Mouse (Mus musculus): ENCODE measurements around the gene Cadps. TPM values are rescaled to one million over a fixed set of nuclear protein-coding genes. Genes with fewer than 3 reads are reported as not detected.

Cadps gene
- polyA plus RNA-seq, 1 experiment from 2014 or later = 5.0 TPM

DNA sequence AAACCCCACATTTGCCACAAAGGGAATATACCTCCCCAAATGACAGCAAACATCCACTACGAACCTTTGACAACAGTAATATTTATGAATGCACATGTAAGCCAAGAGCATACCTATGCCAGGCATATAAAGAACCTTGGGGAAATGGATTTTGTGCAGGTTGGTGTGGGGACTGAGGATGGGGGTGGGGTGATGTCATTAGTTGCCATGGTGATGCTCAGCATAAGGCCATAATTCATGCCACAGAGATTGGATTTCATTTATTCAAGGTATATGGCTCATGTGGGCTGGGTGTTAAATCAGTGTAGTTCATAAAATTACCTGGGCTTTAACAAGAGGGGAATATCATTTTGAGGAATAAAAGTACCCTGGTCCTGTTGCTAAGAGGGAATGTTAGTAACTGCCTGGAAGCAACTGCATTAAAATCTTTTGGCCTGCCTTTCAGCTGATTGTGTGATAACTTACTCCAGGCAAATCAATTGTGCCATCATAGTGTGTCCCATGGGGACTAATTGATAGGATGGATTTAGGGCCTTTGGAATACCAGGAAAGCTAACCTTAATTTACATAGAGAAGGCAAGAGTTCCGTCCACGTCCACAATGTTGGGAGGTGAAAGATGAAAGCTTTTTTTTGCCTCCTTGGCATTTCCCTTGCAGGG is 263.2 kb downstream of the Cadps start:
- no peak overlapping the region for H3K9ac ChIP-seq (ENCODE audit: low read length)
- no peak for ATAC-seq (replicated peaks; ENCODE audit: low FRiP score, low TSS enrichment, low read depth)
- H3K9me3 ChIP-seq (ENCODE audit: control insufficient read depth, low read length) = no peaks in the 10 kb centered on the region
- H3K4me3 ChIP-seq (ENCODE audit: low read depth, low read length) = no peak overlapping the region
- no peaks in the 10 kb centered on the region for H3K27me3 ChIP-seq (replicated peaks; ENCODE audit: control insufficient read depth, insufficient read depth, low read length)
- H3K4me1 ChIP-seq (replicated peaks; ENCODE audit: control insufficient read depth, insufficient read depth, low read length) = no peaks in the 10 kb centered on the region
- no peak overlapping the region for H3K27ac ChIP-seq (ENCODE audit: low read depth)
- DNase-seq (ENCODE audit: low spot score) = no peak
- no peaks in the 10 kb centered on the region for H3K36me3 ChIP-seq (ENCODE audit: control insufficient read depth, insufficient read depth, low read length)
- 69% methylated on average over 3 of the region's 3 CpGs for WGBS
- H3K4me2 ChIP-seq (ENCODE audit: low read length) = no peak overlapping the region

DNA sequence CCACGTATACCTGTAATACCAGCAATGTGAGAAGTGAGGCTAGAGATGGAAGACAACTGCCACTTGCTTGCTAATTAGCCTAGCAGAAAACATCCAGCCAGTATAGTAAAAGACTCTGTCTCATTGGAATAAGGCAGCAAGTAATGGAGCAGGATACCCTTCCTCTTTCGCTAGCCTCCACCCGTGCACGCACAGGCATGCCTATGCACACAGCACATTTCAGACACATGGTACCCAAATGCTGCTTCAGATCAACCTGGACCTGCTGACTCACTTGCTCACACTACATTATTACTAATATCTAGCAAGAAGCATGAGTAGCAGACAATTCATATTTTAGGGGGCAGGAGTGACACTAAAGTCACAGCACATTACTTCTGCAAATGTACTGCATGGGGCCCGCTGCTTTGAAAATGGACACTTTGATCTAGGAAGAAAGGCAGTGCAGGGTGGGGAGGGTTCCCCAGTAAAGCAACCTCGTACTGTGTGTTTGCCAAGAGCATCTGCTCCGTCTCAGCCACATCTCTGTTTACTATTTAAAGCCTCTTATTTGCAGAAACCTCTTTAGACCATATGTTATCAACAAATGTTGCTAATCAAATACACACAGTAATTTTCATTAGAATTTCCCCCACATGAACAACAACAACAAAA is 263.8 kb downstream of the Cadps start:
- H3K27ac ChIP-seq (ENCODE audit: low read depth) = no peak overlapping the region
- no peaks in the 10 kb centered on the region for H3K4me1 ChIP-seq (replicated peaks; ENCODE audit: control insufficient read depth, insufficient read depth, low read length)
- ATAC-seq (replicated peaks; ENCODE audit: low FRiP score, low TSS enrichment, low read depth) = no peak
- H3K27me3 ChIP-seq (replicated peaks; ENCODE audit: control insufficient read depth, insufficient read depth, low read length) = no peaks in the 10 kb centered on the region
- no peak overlapping the region for H3K4me2 ChIP-seq (ENCODE audit: low read length)
- H3K4me3 ChIP-seq (ENCODE audit: low read depth, low read length) = no peak overlapping the region
- no peak for DNase-seq (ENCODE audit: low spot score)
- no peaks in the 10 kb centered on the region for H3K36me3 ChIP-seq (ENCODE audit: control insufficient read depth, insufficient read depth, low read length)
- 68% methylated on average over 7 of the region's 7 CpGs for WGBS
- no peak overlapping the region for H3K9ac ChIP-seq (ENCODE audit: low read length)
- no peaks in the 10 kb centered on the region for H3K9me3 ChIP-seq (ENCODE audit: control insufficient read depth, low read length)

DNA sequence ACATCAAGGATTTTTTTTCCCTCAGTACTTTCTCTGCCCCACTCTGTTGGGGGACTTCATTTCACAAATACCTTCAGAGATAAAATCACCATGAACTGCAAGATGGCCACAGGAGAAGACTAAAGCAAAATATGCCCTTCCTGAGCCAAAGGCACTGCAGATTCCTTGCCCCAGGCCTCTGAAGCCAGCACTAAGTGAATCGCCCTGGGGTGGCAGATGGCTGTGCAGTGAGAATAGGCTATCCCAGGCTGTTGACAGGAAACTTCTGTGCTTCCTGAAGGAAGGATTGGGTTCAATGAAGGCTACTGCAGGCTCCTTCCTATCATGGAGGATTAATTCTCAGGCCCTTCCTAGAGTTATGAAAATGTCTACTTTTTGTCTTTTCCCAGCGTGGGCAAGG is 268.4 kb downstream of the Cadps start:
- Histone ChIP-seq H3K4me2 (ENCODE audit: low read length) (no peak overlapping the region), H3K4me1 (replicated peaks; ENCODE audit: control insufficient read depth, insufficient read depth, low read length) (no peaks in the 10 kb centered on the region), H3K9ac (ENCODE audit: low read length) (no peak overlapping the region), H3K27ac (ENCODE audit: low read depth) (no peak overlapping the region), H3K36me3 (ENCODE audit: control insufficient read depth, insufficient read depth, low read length) (no peaks in the 10 kb centered on the region), H3K27me3 (replicated peaks; ENCODE audit: control insufficient read depth, insufficient read depth, low read length) (no peaks in the 10 kb centered on the region), H3K4me3 (ENCODE audit: low read depth, low read length) (no peak overlapping the region), H3K9me3 (ENCODE audit: control insufficient read depth, low read length) (no peaks in the 10 kb centered on the region)
- WGBS = 82% methylated on average over 2 of the region's 2 CpGs
- no peak for ATAC-seq (replicated peaks; ENCODE audit: low FRiP score, low TSS enrichment, low read depth)
- DNase-seq (ENCODE audit: low spot score) = no peak

DNA sequence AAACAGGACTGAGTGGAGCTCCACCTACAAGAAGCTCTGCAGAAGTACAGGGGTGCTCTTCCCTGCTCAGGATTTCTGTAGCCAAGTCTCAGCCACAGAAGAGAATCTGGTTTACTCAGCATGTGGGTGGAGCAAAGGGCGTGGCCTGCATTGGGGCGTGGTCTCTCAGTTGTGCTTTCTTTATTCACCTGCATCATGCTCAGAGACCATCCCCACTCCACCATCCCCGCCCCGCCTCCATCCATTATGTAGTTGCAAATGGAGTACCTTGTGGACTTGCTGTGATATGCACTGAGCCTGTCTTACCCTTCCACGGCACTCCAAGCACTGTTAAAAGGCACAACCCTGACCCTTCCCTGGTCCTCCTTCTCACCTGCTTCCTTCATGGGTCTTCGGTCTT is 271.5 kb downstream of the Cadps start:
- no peak for DNase-seq (ENCODE audit: low spot score)
- H3K27ac ChIP-seq (ENCODE audit: low read depth) = no peak overlapping the region
- no peaks in the 10 kb centered on the region for H3K4me1 ChIP-seq (replicated peaks; ENCODE audit: control insufficient read depth, insufficient read depth, low read length)
- no peaks in the 10 kb centered on the region for H3K36me3 ChIP-seq (ENCODE audit: control insufficient read depth, insufficient read depth, low read length)
- H3K27me3 ChIP-seq (replicated peaks; ENCODE audit: control insufficient read depth, insufficient read depth, low read length) = no peaks in the 10 kb centered on the region
- no peak overlapping the region for H3K4me3 ChIP-seq (ENCODE audit: low read depth, low read length)
- ATAC-seq (replicated peaks; ENCODE audit: low FRiP score, low TSS enrichment, low read depth) = no peak
- 45% methylated on average over 6 of the region's 6 CpGs for WGBS
- no peak overlapping the region for H3K9ac ChIP-seq (ENCODE audit: low read length)
- H3K4me2 ChIP-seq (ENCODE audit: low read length) = no peak overlapping the region
- H3K9me3 ChIP-seq (ENCODE audit: control insufficient read depth, low read length) = no peaks in the 10 kb centered on the region

DNA sequence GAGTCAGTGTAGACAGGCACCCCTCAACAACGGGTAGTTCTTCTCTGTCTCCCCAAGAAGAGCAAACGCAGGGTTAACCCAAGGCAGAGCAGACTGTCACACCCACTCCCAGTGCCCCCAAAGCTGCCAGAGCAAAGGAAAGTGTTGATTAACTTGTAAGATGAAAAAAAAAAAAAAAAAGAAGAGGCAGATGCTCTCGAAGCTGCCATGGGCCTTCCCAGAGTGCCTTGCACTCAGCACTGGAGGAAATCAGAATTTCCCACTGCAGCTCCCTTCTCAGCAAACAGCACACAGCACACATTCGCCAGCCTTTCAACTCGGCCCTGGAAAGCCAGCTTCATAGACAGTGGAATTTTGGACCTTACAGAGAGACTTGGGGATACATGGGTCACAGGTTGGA is 271.9 kb downstream of the Cadps start:
- no peaks in the 10 kb centered on the region for H3K4me1 ChIP-seq (replicated peaks; ENCODE audit: control insufficient read depth, insufficient read depth, low read length)
- H3K27me3 ChIP-seq (replicated peaks; ENCODE audit: control insufficient read depth, insufficient read depth, low read length) = no peaks in the 10 kb centered on the region
- no peak overlapping the region for H3K4me2 ChIP-seq (ENCODE audit: low read length)
- no peak overlapping the region for H3K9ac ChIP-seq (ENCODE audit: low read length)
- no peak overlapping the region for H3K27ac ChIP-seq (ENCODE audit: low read depth)
- 44% methylated on average over 5 of the region's 5 CpGs for WGBS
- no peak for ATAC-seq (replicated peaks; ENCODE audit: low FRiP score, low TSS enrichment, low read depth)
- no peak for DNase-seq (ENCODE audit: low spot score)
- no peaks in the 10 kb centered on the region for H3K9me3 ChIP-seq (ENCODE audit: control insufficient read depth, low read length)
- no peak overlapping the region for H3K4me3 ChIP-seq (ENCODE audit: low read depth, low read length)
- H3K36me3 ChIP-seq (ENCODE audit: control insufficient read depth, insufficient read depth, low read length) = no peaks in the 10 kb centered on the region

DNA sequence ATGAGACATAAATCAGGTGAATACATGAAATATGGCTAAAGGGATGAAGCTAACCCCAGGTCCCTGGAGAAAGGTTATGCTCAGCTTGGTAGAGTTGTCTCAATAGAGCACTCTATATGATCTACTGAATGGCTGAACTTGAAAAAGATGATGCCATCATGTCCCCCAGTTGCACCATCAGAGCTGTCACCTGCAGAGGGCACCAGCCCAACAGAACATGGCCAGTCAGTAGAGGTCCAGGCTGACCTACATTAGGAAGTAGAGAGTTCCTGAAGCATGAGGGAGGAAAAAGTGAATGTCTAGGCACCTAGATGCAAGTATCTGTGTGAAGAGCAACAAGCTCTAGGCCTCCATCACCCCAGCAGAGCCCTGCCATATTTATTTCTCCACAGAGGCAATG is 273.6 kb downstream of the Cadps start:
- DNase-seq (ENCODE audit: low spot score) = no peak
- no peaks in the 10 kb centered on the region for H3K27me3 ChIP-seq (replicated peaks; ENCODE audit: control insufficient read depth, insufficient read depth, low read length)
- H3K4me2 ChIP-seq (ENCODE audit: low read length) = no peak overlapping the region
- no peak overlapping the region for H3K9ac ChIP-seq (ENCODE audit: low read length)
- H3K4me3 ChIP-seq (ENCODE audit: low read depth, low read length) = no peak overlapping the region
- ATAC-seq (replicated peaks; ENCODE audit: low FRiP score, low TSS enrichment, low read depth) = no peak
- no peak overlapping the region for H3K27ac ChIP-seq (ENCODE audit: low read depth)
- no peaks in the 10 kb centered on the region for H3K4me1 ChIP-seq (replicated peaks; ENCODE audit: control insufficient read depth, insufficient read depth, low read length)
- H3K9me3 ChIP-seq (ENCODE audit: control insufficient read depth, low read length) = no peaks in the 10 kb centered on the region
- no peaks in the 10 kb centered on the region for H3K36me3 ChIP-seq (ENCODE audit: control insufficient read depth, insufficient read depth, low read length)

DNA sequence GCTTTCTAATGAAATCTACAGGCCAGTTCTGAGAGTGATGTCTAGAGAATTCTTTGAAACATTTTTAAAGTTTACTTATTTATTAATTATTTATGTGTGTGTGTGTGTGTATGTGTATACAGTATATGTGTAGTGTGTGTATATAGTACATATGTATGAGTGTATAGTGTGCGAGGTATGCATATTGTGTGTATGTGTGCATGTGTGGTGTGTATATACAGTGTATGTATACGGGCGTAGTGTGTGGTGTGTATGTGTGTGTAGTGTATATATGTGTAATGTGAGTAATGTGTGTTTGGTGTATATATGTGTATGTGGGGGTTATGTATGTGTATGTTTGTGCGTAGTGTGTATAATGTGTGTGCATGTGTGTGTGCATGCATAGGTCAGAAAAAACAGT is 275.4 kb downstream of the Cadps start:
- Histone ChIP-seq H3K27ac (ENCODE audit: low read depth) (no peak overlapping the region), H3K27me3 (replicated peaks; ENCODE audit: control insufficient read depth, insufficient read depth, low read length) (no peaks in the 10 kb centered on the region), H3K36me3 (ENCODE audit: control insufficient read depth, insufficient read depth, low read length) (no peaks in the 10 kb centered on the region), H3K4me1 (replicated peaks; ENCODE audit: control insufficient read depth, insufficient read depth, low read length) (no peaks in the 10 kb centered on the region), H3K9me3 (ENCODE audit: control insufficient read depth, low read length) (no peaks in the 10 kb centered on the region), H3K4me2 (ENCODE audit: low read length) (no peak overlapping the region), H3K9ac (ENCODE audit: low read length) (no peak overlapping the region), H3K4me3 (ENCODE audit: low read depth, low read length) (no peak overlapping the region)
- DNase-seq (ENCODE audit: low spot score) (no peak), ATAC-seq (replicated peaks; ENCODE audit: low FRiP score, low TSS enrichment, low read depth) (no peak)
- WGBS = 93% methylated on average over 4 of the region's 4 CpGs

DNA sequence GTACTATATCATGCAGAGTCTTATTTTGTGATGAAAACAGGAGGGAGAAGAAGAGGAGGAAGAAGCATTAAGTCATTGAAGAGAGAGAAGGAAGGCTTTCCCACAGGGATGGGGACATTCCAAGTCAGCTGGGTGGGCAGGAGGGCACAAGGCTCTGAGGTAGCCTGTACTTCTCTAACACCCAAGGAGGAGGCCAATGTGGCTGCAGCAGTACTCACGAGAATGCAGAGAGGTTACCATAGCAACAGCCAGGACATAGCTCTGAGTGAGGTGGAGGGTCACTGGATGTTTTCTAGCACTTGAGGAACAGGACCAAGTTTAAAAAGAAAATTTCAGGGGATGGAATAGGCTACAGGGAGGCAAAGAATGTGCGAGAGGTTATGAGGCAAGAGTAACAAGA is 281.1 kb downstream of the Cadps start:
- no peak overlapping the region for H3K4me3 ChIP-seq (ENCODE audit: low read depth, low read length)
- H3K36me3 ChIP-seq (ENCODE audit: control insufficient read depth, insufficient read depth, low read length) = no peaks in the 10 kb centered on the region
- WGBS = 44% methylated on average over 2 of the region's 2 CpGs
- H3K9me3 ChIP-seq (ENCODE audit: control insufficient read depth, low read length) = no peaks in the 10 kb centered on the region
- H3K27me3 ChIP-seq (replicated peaks; ENCODE audit: control insufficient read depth, insufficient read depth, low read length) = no peaks in the 10 kb centered on the region
- H3K9ac ChIP-seq (ENCODE audit: low read length) = no peak overlapping the region
- ATAC-seq (replicated peaks; ENCODE audit: low FRiP score, low TSS enrichment, low read depth) (no peak), DNase-seq (ENCODE audit: low spot score) (no peak)
- no peaks in the 10 kb centered on the region for H3K4me1 ChIP-seq (replicated peaks; ENCODE audit: control insufficient read depth, insufficient read depth, low read length)
- no peak overlapping the region for H3K27ac ChIP-seq (ENCODE audit: low read depth)
- H3K4me2 ChIP-seq (ENCODE audit: low read length) = no peak overlapping the region

DNA sequence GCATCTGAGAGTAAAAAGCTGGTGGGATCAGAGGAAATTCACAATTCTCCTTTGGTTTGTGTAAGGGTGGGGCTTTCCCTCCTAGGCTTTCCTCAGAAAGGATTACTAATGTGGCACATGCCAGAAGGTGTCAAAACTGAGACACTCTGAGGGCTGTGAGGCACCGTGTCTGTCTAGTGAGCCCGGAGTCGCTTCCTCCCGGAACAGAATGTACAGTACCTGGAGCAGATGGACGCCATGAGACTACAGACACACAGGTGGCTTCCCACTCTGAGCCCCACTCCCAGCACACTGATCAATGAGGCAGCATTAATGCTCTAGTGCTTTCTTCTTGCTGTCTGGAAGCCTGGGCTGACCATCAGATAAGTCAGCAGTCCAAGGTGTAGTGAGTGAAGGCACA is 283.8 kb downstream of the Cadps start:
- Histone ChIP-seq H3K27me3 (replicated peaks; ENCODE audit: control insufficient read depth, insufficient read depth, low read length) (no peaks in the 10 kb centered on the region), H3K27ac (ENCODE audit: low read depth) (no peak overlapping the region), H3K36me3 (ENCODE audit: control insufficient read depth, insufficient read depth, low read length) (no peaks in the 10 kb centered on the region), H3K9me3 (ENCODE audit: control insufficient read depth, low read length) (no peaks in the 10 kb centered on the region), H3K4me1 (replicated peaks; ENCODE audit: control insufficient read depth, insufficient read depth, low read length) (no peaks in the 10 kb centered on the region), H3K9ac (ENCODE audit: low read length) (no peak overlapping the region), H3K4me2 (ENCODE audit: low read length) (no peak overlapping the region), H3K4me3 (ENCODE audit: low read depth, low read length) (no peak overlapping the region)
- no peak for DNase-seq (ENCODE audit: low spot score)
- 80% methylated on average over 5 of the region's 5 CpGs for WGBS
- ATAC-seq (replicated peaks; ENCODE audit: low FRiP score, low TSS enrichment, low read depth) = no peak

Data from intestine, embryonic 14.5 days (tissue).